Mouse (Mus musculus) midbrain, embryonic 12.5 days (tissue): ENCODE data around the gene Zfp619. TPM values are rescaled to one million over a fixed set of nuclear protein-coding genes. Genes with fewer than 3 reads are reported as not detected.
A peak's percentile ranks its signal among the peaks of the same experiment; 100 is the strongest.

Source experiments
- ATAC-seq: fragments of 200-750 bp; cut with Nextera tagmentation; 2 replicates; pipeline ENCODE4 v1.8.0; 2017; ENCODE audit warnings: low read depth, moderate TSS enrichment, moderate library complexity; ENCODE audit not compliant: low FRiP score
- H3K27ac ChIP-seq: fragments of 300-500 bp; sonication (generic); replicated peaks from 2 replicates; pipeline ENCODE4 v1.5.1; 2016; ENCODE audit warnings: mild to moderate bottlenecking
- H3K27me3 ChIP-seq: fragments of 300-500 bp; sonication (generic); 2 replicates; pipeline ENCODE4 v1.6.1; 2016; ENCODE audit warnings: mild to moderate bottlenecking
- H3K36me3 ChIP-seq: fragments of 300-500 bp; sonication (generic); 2 replicates; pipeline ENCODE4 v1.6.1; 2016
- H3K4me1 ChIP-seq: fragments of 300-500 bp; sonication (generic); 2 replicates; pipeline ENCODE4 v1.6.1; 2016
- H3K4me2 ChIP-seq: fragments of 300-500 bp; sonication (generic); replicated peaks from 2 replicates; pipeline ENCODE4 v1.6.1; 2016; ENCODE audit warnings: mild to moderate bottlenecking, moderate library complexity
- H3K4me3 ChIP-seq: fragments of 300-500 bp; sonication (generic); 2 replicates; pipeline ENCODE4 v1.5.1; 2016; ENCODE audit warnings: mild to moderate bottlenecking
- H3K9ac ChIP-seq: fragments of 300-500 bp; sonication (generic); replicated peaks from 2 replicates; pipeline ENCODE4 v1.6.1; 2016; ENCODE audit warnings: mild to moderate bottlenecking, moderate library complexity
- H3K9me3 ChIP-seq: fragments of 300-500 bp; sonication (generic); 2 replicates; pipeline ENCODE4 v1.6.1; 2016; ENCODE audit warnings: mild to moderate bottlenecking
- WGBS: fragments of 180-500 bp; shearing (Covaris S2); methylation state at CpG from one replicate; pipeline ENCODE4 v1.1.7; 2016; 5-methylcytosine and 5-hydroxymethylcytosine counted together
- polyA plus RNA-seq: library from polyadenylated mRNA; unstranded; fragments of >200 nt; fragmentation: Nextera tagmentation; extraction: Ambion mirVana; gene quantifications from 2 replicates; pipeline ENCODE4 v1.2.1, GENCODE M21; 2016

Gene Zfp619
- 4.8 and 4.9 TPM in 2 replicates for polyA plus RNA-seq

GRCm38 (mm10) chr7:39517616-39518177 lies at the start of gene Zfp619:
TSS of gene Zfp619 (plus strand) at chr7:39517766.
- Histone ChIP-seq H3K4me3 (peak within 1 kb of the TSS; percentile 62), H3K27me3 (no peaks in the 10 kb centered on the region), H3K27ac (peak within 1 kb of the TSS; percentile 99), H3K9me3 (0 out of 2 replicates have a peak, but pooled peaks cover 3% of the 10 kb centered on the region), H3K36me3 (no peaks in the 10 kb centered on the region), H3K4me2 (peak within 1 kb of the TSS; percentile 50), H3K9ac (peak within 1 kb of the TSS; percentile 80), H3K4me1 (no peaks in the 10 kb centered on the region)
- under 1% methylated on average over 43 of the region's 43 CpGs for WGBS
- peak; percentile 98 for ATAC-seq

DNA sequence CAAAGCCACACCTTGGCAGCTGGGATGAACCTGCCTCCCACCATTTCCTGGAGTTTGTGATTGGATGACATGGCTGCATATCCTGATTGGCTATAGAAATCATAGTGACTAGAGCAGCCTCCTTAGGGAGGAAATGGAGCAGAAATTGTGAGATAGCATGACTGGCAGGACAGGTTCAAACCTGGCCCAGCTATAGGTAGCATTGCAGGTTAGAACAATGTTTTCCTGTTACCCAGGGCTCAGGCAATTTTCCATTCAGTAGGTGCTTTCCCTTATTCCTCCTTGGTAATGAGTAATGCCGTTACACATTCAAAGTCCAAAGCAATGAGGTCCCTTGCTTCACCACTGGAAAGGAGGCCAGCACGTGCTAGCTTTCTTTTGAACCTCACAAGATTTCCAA lies 38.6 kb upstream of the Zfp619 start:
- Histone ChIP-seq H3K9ac (no peak overlapping the region), H3K4me2 (no peak overlapping the region), H3K9me3 (peaks cover 5% of the 10 kb centered on the region; the same call in 1 of the 2 replicates), H3K4me1 (no peaks in the 10 kb centered on the region), H3K4me3 (no peak overlapping the region), H3K27me3 (no peaks in the 10 kb centered on the region), H3K36me3 (peaks cover 39% of the 10 kb centered on the region), H3K27ac (no peak overlapping the region)
- 86% methylated on average over 2 of the region's 2 CpGs for WGBS
- no peak for ATAC-seq

DNA sequence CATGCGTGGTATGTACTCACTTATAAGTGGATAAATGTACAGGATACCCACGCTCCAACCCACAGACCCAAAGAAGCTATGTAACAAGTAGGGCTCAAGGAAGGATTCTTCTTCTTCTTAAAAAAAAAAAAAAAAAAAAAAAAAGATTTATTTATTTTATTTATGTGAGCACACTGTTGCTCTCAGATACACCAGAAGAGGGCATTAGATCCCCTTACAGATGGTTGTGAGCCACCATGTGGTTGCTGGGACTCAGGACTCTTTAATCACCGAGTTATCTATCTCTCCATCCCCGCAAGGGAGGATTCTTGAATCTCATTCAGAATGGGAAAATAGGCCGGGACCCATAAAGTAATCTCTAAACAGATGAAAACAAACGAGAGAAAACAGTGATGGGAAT lies 33.2 kb upstream of the Zfp619 start:
- Histone ChIP-seq H3K27me3 (no peaks in the 10 kb centered on the region), H3K9ac (no peak overlapping the region), H3K36me3 (no peaks in the 10 kb centered on the region), H3K27ac (no peak overlapping the region), H3K4me1 (no peaks in the 10 kb centered on the region), H3K4me2 (no peak overlapping the region), H3K9me3 (no peaks in the 10 kb centered on the region), H3K4me3 (no peak overlapping the region)
- ATAC-seq = no peak
- WGBS = 57% methylated on average over 6 of the region's 6 CpGs

DNA sequence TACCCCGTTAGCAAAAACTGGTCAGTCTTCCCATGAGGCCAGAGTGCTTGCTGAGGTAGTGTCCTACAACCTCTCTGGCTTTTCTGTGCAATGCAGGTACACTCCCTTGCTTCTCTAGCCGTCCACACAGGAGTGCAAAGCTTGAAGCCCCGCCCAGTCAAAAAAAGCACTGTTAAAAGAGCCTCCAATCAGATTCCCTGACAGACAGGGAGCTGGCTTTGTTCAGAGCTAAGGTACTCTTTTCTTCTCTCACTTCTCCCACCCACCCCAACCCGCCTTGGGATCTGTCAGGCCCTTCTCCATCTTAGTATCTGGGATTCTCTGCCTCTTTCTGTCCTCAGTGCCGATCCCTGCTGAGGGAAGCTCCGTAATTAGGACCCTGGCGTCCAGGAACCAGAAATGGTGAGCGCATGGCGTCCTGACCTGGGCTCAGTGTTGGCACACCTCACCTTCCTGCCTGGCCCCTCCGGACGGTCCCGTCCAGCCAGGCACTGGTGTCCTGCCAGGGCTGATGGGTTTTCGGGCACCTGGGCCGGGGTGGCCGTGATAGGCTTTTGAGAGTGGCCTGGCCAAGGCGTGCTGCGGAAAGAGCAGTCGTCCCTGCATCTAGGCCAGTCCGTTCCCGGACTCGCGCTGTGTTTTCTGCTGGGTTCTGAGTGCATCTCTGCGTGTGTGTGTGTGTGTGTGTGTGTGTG lies 30.3 kb upstream of the Zfp619 start:
- H3K9ac ChIP-seq = peak overlapping the region; percentile 72
- ATAC-seq = peak; percentile 75
- no peaks in the 10 kb centered on the region for H3K36me3 ChIP-seq
- H3K4me2 ChIP-seq = peak overlapping the region; percentile 66
- no peaks in the 10 kb centered on the region for H3K27me3 ChIP-seq
- no peaks in the 10 kb centered on the region for H3K4me1 ChIP-seq
- no peaks in the 10 kb centered on the region for H3K9me3 ChIP-seq
- H3K27ac ChIP-seq = no peak overlapping the region
- peak overlapping the region; percentile 52 for H3K4me3 ChIP-seq
- 13% methylated on average over 22 of the region's 23 CpGs for WGBS

DNA sequence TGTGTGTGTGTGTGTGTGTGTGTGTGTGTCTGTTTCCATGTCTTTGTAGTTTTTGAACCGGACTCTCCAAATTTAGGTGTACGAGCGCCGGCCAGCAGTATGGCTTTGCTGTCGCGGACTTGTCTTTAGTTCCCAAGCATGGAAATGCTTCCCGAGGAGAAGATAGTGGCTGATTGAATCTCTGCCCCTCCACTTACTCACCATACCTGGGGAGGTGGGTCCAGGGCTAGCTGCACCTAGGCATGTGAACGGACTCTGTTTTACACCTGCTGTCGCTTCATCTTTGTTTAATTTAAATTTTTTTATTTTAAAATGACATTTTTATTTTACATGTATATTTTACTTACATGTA lies 29.7 kb upstream of the Zfp619 start:
- no peaks in the 10 kb centered on the region for H3K9me3 ChIP-seq
- no peak overlapping the region for H3K27ac ChIP-seq
- no peaks in the 10 kb centered on the region for H3K36me3 ChIP-seq
- ATAC-seq = peak; percentile 36; the same call in 1 of the 2 replicates
- WGBS = 37% methylated on average over 9 of the region's 9 CpGs
- peak overlapping the region; percentile 72 for H3K9ac ChIP-seq
- H3K4me1 ChIP-seq = no peaks in the 10 kb centered on the region
- peak overlapping the region; percentile 52 for H3K4me3 ChIP-seq
- peak overlapping the region; percentile 66 for H3K4me2 ChIP-seq
- no peaks in the 10 kb centered on the region for H3K27me3 ChIP-seq

GRCm38 (mm10) chr7:39494646-39495045 lies 22.9 kb upstream of the Zfp619 start:
- H3K36me3 ChIP-seq = peaks cover 30% of the 10 kb centered on the region
- no peak overlapping the region for H3K9ac ChIP-seq
- WGBS = 91% methylated on average over 3 of the region's 3 CpGs
- no peaks in the 10 kb centered on the region for H3K27me3 ChIP-seq
- no peak for ATAC-seq
- H3K4me3 ChIP-seq = no peak overlapping the region
- H3K27ac ChIP-seq = no peak overlapping the region
- H3K4me1 ChIP-seq = no peaks in the 10 kb centered on the region
- no peak overlapping the region for H3K4me2 ChIP-seq
- peaks cover 11% of the 10 kb centered on the region for H3K9me3 ChIP-seq

DNA sequence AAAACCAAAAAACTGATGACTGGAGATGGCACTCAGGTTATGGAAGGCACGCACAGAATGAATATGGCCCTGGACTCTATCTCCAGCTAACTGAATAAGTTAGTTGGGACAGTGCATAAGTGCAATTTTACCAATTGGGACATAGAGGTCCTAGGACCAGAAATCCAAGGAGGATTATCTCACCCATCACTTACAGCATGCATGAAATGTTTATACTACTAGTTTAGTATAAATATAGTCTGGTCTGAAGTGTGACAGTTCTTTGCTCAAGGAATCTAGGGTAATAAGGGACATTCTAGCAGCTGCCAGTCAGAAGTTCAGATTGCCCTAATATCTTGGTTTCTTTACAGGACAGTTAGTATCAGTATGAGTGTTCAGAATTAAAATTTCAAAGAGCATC lies 13.5 kb upstream of the Zfp619 start:
- no peak overlapping the region for H3K27ac ChIP-seq
- H3K27me3 ChIP-seq = no peaks in the 10 kb centered on the region
- no peaks in the 10 kb centered on the region for H3K4me1 ChIP-seq
- 85% methylated on average over 1 of the region's 1 CpGs for WGBS
- ATAC-seq = no peak
- no peak overlapping the region for H3K4me3 ChIP-seq
- no peak overlapping the region for H3K9ac ChIP-seq
- H3K4me2 ChIP-seq = no peak overlapping the region
- no peaks in the 10 kb centered on the region for H3K9me3 ChIP-seq
- 0 out of 2 replicates have a peak, but pooled peaks cover 9% of the 10 kb centered on the region for H3K36me3 ChIP-seq

DNA sequence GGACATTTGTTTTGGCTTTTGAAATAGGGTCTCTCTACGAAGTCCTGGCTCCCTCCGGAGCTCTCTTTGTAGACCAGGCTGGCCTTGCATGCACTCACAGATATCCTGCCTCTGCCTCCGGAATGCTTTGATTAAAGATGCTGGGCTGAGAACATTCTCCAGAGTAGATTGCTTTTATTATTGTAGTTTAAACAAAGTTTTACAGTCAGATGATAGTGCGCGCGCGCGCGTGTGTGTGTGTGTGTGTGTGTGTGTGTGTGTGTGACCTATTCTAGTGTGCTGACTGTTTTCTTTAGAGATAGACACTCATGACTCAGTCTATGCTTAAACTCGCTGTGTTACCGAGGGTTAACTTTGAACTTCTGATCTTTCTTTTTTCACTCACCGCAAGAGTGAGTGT lies 796 bp downstream of the Zfp619 start:
- ATAC-seq = peak; percentile 39
- Histone ChIP-seq H3K9ac (no peak overlapping the region), H3K4me2 (peak overlapping the region; percentile 50), H3K4me1 (no peaks in the 10 kb centered on the region), H3K27ac (no peak overlapping the region), H3K36me3 (no peaks in the 10 kb centered on the region), H3K4me3 (peak overlapping the region; percentile 26), H3K9me3 (0 out of 2 replicates have a peak, but pooled peaks cover 3% of the 10 kb centered on the region), H3K27me3 (no peaks in the 10 kb centered on the region)
- WGBS = 86% methylated on average over 12 of the region's 12 CpGs

GRCm38 (mm10) chr7:39523703-39524424 lies 6.3 kb downstream of the Zfp619 start:
- Histone ChIP-seq H3K27ac (no peak overlapping the region), H3K27me3 (no peaks in the 10 kb centered on the region), H3K9me3 (no peaks in the 10 kb centered on the region), H3K4me3 (no peak overlapping the region), H3K4me1 (no peaks in the 10 kb centered on the region), H3K9ac (no peak overlapping the region), H3K4me2 (no peak overlapping the region), H3K36me3 (no peaks in the 10 kb centered on the region)
- 88% methylated on average over 1 of the region's 1 CpGs for WGBS
- no peak for ATAC-seq

- 91% methylated on average over 1 of the region's 1 CpGs for WGBS
- Histone ChIP-seq H3K27me3 (no peaks in the 10 kb centered on the region), H3K4me1 (0 out of 2 replicates have a peak, but pooled peaks cover 3% of the 10 kb centered on the region), H3K27ac (no peak overlapping the region), H3K4me2 (no peak overlapping the region), H3K36me3 (peaks cover 9% of the 10 kb centered on the region; the same call in 1 of the 2 replicates), H3K9me3 (no peaks in the 10 kb centered on the region), H3K4me3 (no peak overlapping the region), H3K9ac (no peak overlapping the region)
- ATAC-seq = no peak
Observed at GRCm38 (mm10) chr7:39543151-39543550, 25.6 kb downstream of the Zfp619 start.

- WGBS = 1% methylated on average over 42 of the region's 43 CpGs
- peak overlapping the region; percentile 70 for H3K4me2 ChIP-seq
- 0 out of 2 replicates have a peak, but pooled peaks cover 5% of the 10 kb centered on the region for H3K36me3 ChIP-seq
- peak; percentile 92 for ATAC-seq
- H3K27ac ChIP-seq = peak overlapping the region; percentile 83
- H3K9ac ChIP-seq = peak overlapping the region; percentile 77
- peak overlapping the region; percentile 53 for H3K4me3 ChIP-seq
- no peaks in the 10 kb centered on the region for H3K27me3 ChIP-seq
- H3K4me1 ChIP-seq = 0 out of 2 replicates have a peak, but pooled peaks cover 3% of the 10 kb centered on the region
- no peaks in the 10 kb centered on the region for H3K9me3 ChIP-seq
Observed at GRCm38 (mm10) chr7:39544242-39545111, 26.9 kb downstream of the Zfp619 start.
